Mouse (Mus musculus) kidney, embryonic 15.5 days (tissue): ENCODE results near the gene Tmtc4. TPM values are rescaled to one million over a fixed set of nuclear protein-coding genes. Genes with fewer than 3 reads are reported as not detected.

Source experiments
- ATAC-seq: fragments of 200-750 bp; cut with Nextera tagmentation; replicated peaks from 2 replicates; pipeline ENCODE4 v1.8.0; 2017; ENCODE audit warnings: moderate TSS enrichment; ENCODE audit not compliant: low FRiP score
- H3K27ac ChIP-seq: fragments of 300-500 bp; sonication (generic); 2 replicates; pipeline ENCODE4 v1.5.1; 2015; ENCODE audit warnings: mild to moderate bottlenecking, inconsistent platforms
- H3K27me3 ChIP-seq: fragments of 300-500 bp; sonication (generic); 2 replicates; pipeline ENCODE4 v1.6.1; 2015; ENCODE audit warnings: inconsistent platforms
- H3K36me3 ChIP-seq: fragments of 300-500 bp; sonication (generic); 2 replicates; pipeline ENCODE4 v1.6.1; 2015; ENCODE audit warnings: inconsistent platforms
- H3K4me1 ChIP-seq: fragments of 300-500 bp; sonication (generic); 2 replicates; pipeline ENCODE4 v1.6.1; 2015; ENCODE audit warnings: inconsistent platforms
- H3K4me2 ChIP-seq: fragments of 300-500 bp; sonication (generic); 2 replicates; pipeline ENCODE4 v1.6.1; 2015; ENCODE audit warnings: moderate library complexity, mild to moderate bottlenecking, inconsistent platforms
- H3K4me3 ChIP-seq: fragments of 300-500 bp; sonication (generic); replicated peaks from 2 replicates; pipeline ENCODE4 v1.5.1; 2015; ENCODE audit warnings: mild to moderate bottlenecking, inconsistent platforms
- H3K9ac ChIP-seq: fragments of 300-500 bp; sonication (generic); 2 replicates; pipeline ENCODE4 v1.6.1; 2015; ENCODE audit warnings: mild to moderate bottlenecking, inconsistent platforms
- H3K9me3 ChIP-seq: fragments of 300-500 bp; sonication (generic); replicated peaks from 2 replicates; pipeline ENCODE4 v1.6.1; 2016; ENCODE audit warnings: inconsistent platforms
- WGBS: fragments of 180-500 bp; shearing (Covaris S2); methylation state at CpG from one replicate; pipeline ENCODE4 v1.1.7; 2015; ENCODE audit warnings: mixed read lengths; 5-methylcytosine and 5-hydroxymethylcytosine counted together
- polyA plus RNA-seq: library from polyadenylated mRNA; unstranded; fragments of >200 nt; fragmentation: Nextera tagmentation; extraction: Ambion mirVana; gene quantifications from 2 replicates; pipeline ENCODE4 v1.2.1, GENCODE M21; 2015

Gene Tmtc4
- polyA plus RNA-seq, 1 experiment from 2014 or later, result 37.2 TPM

- under 1% methylated on average over 58 of the region's 58 CpGs for WGBS
- peak; percentile 92 for ATAC-seq
- H3K9me3 ChIP-seq, result 0 out of 2 replicates have a peak, but pooled peaks cover 4% of the 10 kb centered on the region
These were observed 70.9 kb downstream of the Tmtc4 start for GRCm38 (mm10) chr14:122912812-122913498.

GRCm38 (mm10) chr14:122912137-122912536 lies 71.7 kb downstream of the Tmtc4 start:
- H3K9me3 ChIP-seq, result peaks cover 4% of the 10 kb centered on the region; the same call in 1 of the 2 replicates
- H3K27ac ChIP-seq, result no peak overlapping the region
- H3K9ac ChIP-seq, result no peak overlapping the region
- no peaks in the 10 kb centered on the region for H3K27me3 ChIP-seq
- no peak for ATAC-seq
- no peaks in the 10 kb centered on the region for H3K36me3 ChIP-seq
- peak overlapping the region; percentile 95 for H3K4me2 ChIP-seq
- peak overlapping the region; percentile 69 for H3K4me3 ChIP-seq
- WGBS, result 60% methylated on average over 1 of the region's 1 CpGs
- H3K4me1 ChIP-seq, result peaks cover 8% of the 10 kb centered on the region; the same call in 1 of the 2 replicates

More at GRCm38 (mm10) chr14:122912812-122913498, 70.9 kb downstream of the Tmtc4 start:
- Histone ChIP-seq H3K27me3 (no peaks in the 10 kb centered on the region), H3K27ac (peak overlapping the region; percentile 54; the same call in 1 of the 2 replicates), H3K4me2 (peak overlapping the region; percentile 95), H3K9ac (peak overlapping the region; percentile 62), H3K4me3 (peak overlapping the region; percentile 69), H3K36me3 (no peaks in the 10 kb centered on the region), H3K4me1 (peaks cover 8% of the 10 kb centered on the region; the same call in 1 of the 2 replicates)

- peaks cover 4% of the 10 kb centered on the region; the same call in 1 of the 2 replicates for H3K9me3 ChIP-seq
- no peak overlapping the region for H3K4me2 ChIP-seq
- no peaks in the 10 kb centered on the region for H3K36me3 ChIP-seq
- ATAC-seq, result no peak
- no peak overlapping the region for H3K4me3 ChIP-seq
- H3K27ac ChIP-seq, result no peak overlapping the region
- no peak overlapping the region for H3K9ac ChIP-seq
- H3K27me3 ChIP-seq, result no peaks in the 10 kb centered on the region
- H3K4me1 ChIP-seq, result peaks cover 8% of the 10 kb centered on the region; the same call in 1 of the 2 replicates
These were observed 72.6 kb downstream of the Tmtc4 start for GRCm38 (mm10) chr14:122911265-122911664.

GRCm38 (mm10) chr14:122909368-122910091 lies 74.3 kb downstream of the Tmtc4 start:
- ATAC-seq, result no peak
- H3K27ac ChIP-seq, result no peak overlapping the region

GRCm38 (mm10) chr14:122908075-122908474 lies 75.8 kb downstream of the Tmtc4 start:
- H3K4me2 ChIP-seq, result no peak overlapping the region

More at GRCm38 (mm10) chr14:122909368-122910091, 74.3 kb downstream of the Tmtc4 start:
- 58% methylated on average over 5 of the region's 5 CpGs for WGBS
- H3K9ac ChIP-seq, result no peak overlapping the region
- no peaks in the 10 kb centered on the region for H3K36me3 ChIP-seq
- peaks cover 8% of the 10 kb centered on the region; the same call in 1 of the 2 replicates for H3K4me1 ChIP-seq
- H3K27me3 ChIP-seq, result no peaks in the 10 kb centered on the region
- no peak overlapping the region for H3K4me2 ChIP-seq
- peaks cover 4% of the 10 kb centered on the region; the same call in 1 of the 2 replicates for H3K9me3 ChIP-seq
- H3K4me3 ChIP-seq, result no peak overlapping the region

GRCm38 (mm10) chr14:122905007-122905406 lies 78.8 kb downstream of the Tmtc4 start:
- H3K4me2 ChIP-seq, result no peak overlapping the region
- ATAC-seq, result no peak
- 93% methylated on average over 1 of the region's 1 CpGs for WGBS

More at GRCm38 (mm10) chr14:122908075-122908474, 75.8 kb downstream of the Tmtc4 start:
- no peak overlapping the region for H3K4me3 ChIP-seq
- no peak overlapping the region for H3K9ac ChIP-seq
- ATAC-seq, result no peak
- H3K9me3 ChIP-seq, result peaks cover 4% of the 10 kb centered on the region; the same call in 1 of the 2 replicates
- 97% methylated on average over 4 of the region's 4 CpGs for WGBS
- H3K27ac ChIP-seq, result no peak overlapping the region
- H3K4me1 ChIP-seq, result peaks cover 14% of the 10 kb centered on the region
- no peaks in the 10 kb centered on the region for H3K27me3 ChIP-seq
- H3K36me3 ChIP-seq, result no peaks in the 10 kb centered on the region

GRCm38 (mm10) chr14:122903923-122904351 lies 79.9 kb downstream of the Tmtc4 start:
- no peak overlapping the region for H3K4me2 ChIP-seq
- H3K9me3 ChIP-seq, result peaks cover 4% of the 10 kb centered on the region; the same call in 1 of the 2 replicates
- 49% methylated on average over 2 of the region's 2 CpGs for whole genome bisulfite sequencing
- H3K27ac ChIP-seq, result peak overlapping the region; percentile 56; the same call in 1 of the 2 replicates
- H3K27me3 ChIP-seq, result no peaks in the 10 kb centered on the region
- H3K4me3 ChIP-seq, result no peak overlapping the region
- H3K4me1 ChIP-seq, result peaks cover 32% of the 10 kb centered on the region
- H3K36me3 ChIP-seq, result no peaks in the 10 kb centered on the region
- ATAC-seq, result no peak
- no peak overlapping the region for H3K9ac ChIP-seq

More at GRCm38 (mm10) chr14:122905007-122905406, 78.8 kb downstream of the Tmtc4 start:
- peaks cover 32% of the 10 kb centered on the region for H3K4me1 ChIP-seq
- H3K27me3 ChIP-seq, result no peaks in the 10 kb centered on the region
- no peak overlapping the region for H3K27ac ChIP-seq
- no peak overlapping the region for H3K9ac ChIP-seq
- H3K4me3 ChIP-seq, result no peak overlapping the region
- no peaks in the 10 kb centered on the region for H3K36me3 ChIP-seq
- H3K9me3 ChIP-seq, result peaks cover 4% of the 10 kb centered on the region; the same call in 1 of the 2 replicates

GRCm38 (mm10) chr14:122902884-122903283 lies 81.0 kb downstream of the Tmtc4 start:
- H3K9me3 ChIP-seq, result no peaks in the 10 kb centered on the region; the same call in 1 of the 2 replicates
- peak overlapping the region; percentile 82 for H3K27ac ChIP-seq
- no peak overlapping the region for H3K4me2 ChIP-seq
- H3K27me3 ChIP-seq, result no peaks in the 10 kb centered on the region
- ATAC-seq, result peak; percentile 81
- WGBS, result 41% methylated on average over 4 of the region's 4 CpGs
- peaks cover 32% of the 10 kb centered on the region for H3K4me1 ChIP-seq
- no peak overlapping the region for H3K4me3 ChIP-seq
- H3K36me3 ChIP-seq, result no peaks in the 10 kb centered on the region
- no peak overlapping the region for H3K9ac ChIP-seq

- H3K27ac ChIP-seq, result peak overlapping the region; percentile 82
These were observed 81.7 kb downstream of the Tmtc4 start for GRCm38 (mm10) chr14:122902136-122902535.

GRCm38 (mm10) chr14:122901715-122902114 lies 82.1 kb downstream of the Tmtc4 start:
- Histone ChIP-seq H3K27ac (peak overlapping the region; percentile 82), H3K27me3 (no peaks in the 10 kb centered on the region), H3K4me3 (no peak overlapping the region), H3K4me1 (peaks cover 32% of the 10 kb centered on the region), H3K36me3 (no peaks in the 10 kb centered on the region), H3K4me2 (no peak overlapping the region), H3K9me3 (no peaks in the 10 kb centered on the region), H3K9ac (no peak overlapping the region)
- 71% methylated on average over 2 of the region's 2 CpGs for WGBS
- peak; percentile 14; the same call in 1 of the 2 replicates for ATAC-seq

More at GRCm38 (mm10) chr14:122902136-122902535, 81.7 kb downstream of the Tmtc4 start:
- ATAC-seq, result peak; percentile 86
- Histone ChIP-seq H3K27me3 (no peaks in the 10 kb centered on the region), H3K4me2 (no peak overlapping the region), H3K36me3 (no peaks in the 10 kb centered on the region), H3K4me1 (peaks cover 32% of the 10 kb centered on the region), H3K9me3 (no peaks in the 10 kb centered on the region; the same call in 1 of the 2 replicates), H3K4me3 (no peak overlapping the region), H3K9ac (no peak overlapping the region)
- 36% methylated on average over 2 of the region's 2 CpGs for WGBS

GRCm38 (mm10) chr14:122901177-122901576 lies 82.7 kb downstream of the Tmtc4 start:
- no peak overlapping the region for H3K9ac ChIP-seq

GRCm38 (mm10) chr14:122900679-122901078 lies 83.2 kb downstream of the Tmtc4 start:
- Histone ChIP-seq H3K9ac (no peak overlapping the region), H3K27ac (no peak overlapping the region), H3K4me3 (no peak overlapping the region), H3K4me1 (peaks cover 32% of the 10 kb centered on the region), H3K36me3 (no peaks in the 10 kb centered on the region), H3K9me3 (no peaks in the 10 kb centered on the region), H3K4me2 (no peak overlapping the region), H3K27me3 (no peaks in the 10 kb centered on the region)
- ATAC-seq, result no peak

More at GRCm38 (mm10) chr14:122901177-122901576, 82.7 kb downstream of the Tmtc4 start:
- ATAC-seq, result no peak
- no peaks in the 10 kb centered on the region for H3K36me3 ChIP-seq
- H3K9me3 ChIP-seq, result no peaks in the 10 kb centered on the region
- no peak overlapping the region for H3K4me2 ChIP-seq
- H3K4me3 ChIP-seq, result no peak overlapping the region
- 0 out of 2 replicates have a peak overlapping the region, but pooled peaks have one; percentile 82 for H3K27ac ChIP-seq
- 88% methylated on average over 3 of the region's 3 CpGs for WGBS
- no peaks in the 10 kb centered on the region for H3K27me3 ChIP-seq
- peaks cover 32% of the 10 kb centered on the region for H3K4me1 ChIP-seq
